Mouse (Mus musculus) CH12.LX (cell line): ENCODE measurements around the gene Rap2b.

Experiments used
- CTCF ChIP-seq, 2 experiments: IDR thresholded peaks in 1 of 2; conservative IDR thresholded peaks in 1 of 2; 2 replicates each; pipeline ENCODE4 v1.5.1; 2011 to 2012; ENCODE audit warnings: low read depth in 2 of 2, low read length in 2 of 2, improper control_type of control experiment in 1 of 2, inconsistent platforms in 1 of 2, mild to moderate bottlenecking in 1 of 2, moderate library complexity in 1 of 2
- USF2 ChIP-seq: conservative IDR thresholded peaks from 2 replicates; pipeline ENCODE4 v1.6.1; 2011; ENCODE audit warnings: low read depth, low read length, improper control_type of control experiment

DNA sequence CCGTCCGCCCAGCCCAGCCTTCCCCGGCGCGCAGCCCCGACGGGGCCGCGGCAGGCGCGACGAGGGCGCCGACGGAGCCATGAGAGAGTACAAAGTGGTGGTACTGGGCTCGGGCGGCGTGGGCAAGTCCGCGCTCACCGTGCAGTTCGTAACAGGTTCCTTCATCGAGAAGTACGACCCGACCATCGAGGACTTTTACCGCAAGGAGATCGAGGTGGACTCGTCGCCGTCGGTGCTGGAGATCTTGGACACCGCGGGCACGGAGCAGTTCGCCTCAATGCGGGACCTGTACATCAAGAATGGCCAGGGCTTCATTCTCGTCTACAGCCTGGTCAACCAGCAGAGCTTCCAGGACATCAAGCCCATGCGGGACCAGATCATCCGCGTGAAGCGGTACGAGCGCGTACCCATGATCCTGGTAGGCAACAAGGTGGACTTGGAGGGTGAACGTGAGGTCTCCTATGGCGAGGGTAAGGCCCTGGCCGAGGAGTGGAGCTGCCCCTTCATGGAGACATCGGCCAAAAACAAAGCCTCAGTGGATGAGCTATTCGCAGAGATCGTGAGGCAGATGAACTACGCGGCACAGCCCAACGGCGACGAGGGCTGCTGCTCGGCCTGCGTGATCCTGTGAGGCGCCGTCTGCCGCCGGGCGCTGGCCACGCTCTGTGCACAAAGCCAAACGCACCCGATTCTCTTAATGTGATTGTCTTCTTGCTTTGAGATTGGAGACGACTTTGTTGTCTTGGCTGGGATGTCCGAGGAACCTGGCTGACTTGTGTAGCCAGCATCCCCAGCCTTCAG is 3.7 kb downstream of the Rap2b start:
- TF ChIP-seq USF2: no peak
- no peak for TF ChIP-seq CTCF (conservative IDR thresholded peaks at IDR 0.05 in 1 of 2, IDR thresholded peaks at IDR 0.05 in 1 of 2; ENCODE audit: low read depth in 2 of 2, low read length in 2 of 2)
